Mouse (Mus musculus) midbrain, embryonic 11.5 days (tissue): ENCODE data around the gene Pou4f2. TPM values are rescaled to one million over a fixed set of nuclear protein-coding genes. Genes with fewer than 3 reads are reported as not detected.
A peak's percentile ranks its signal among the peaks of the same experiment; 100 is the strongest.

Source experiments
- ATAC-seq: fragments of 200-750 bp; cut with Nextera tagmentation; 2 replicates; pipeline ENCODE4 v1.8.0; 2017; ENCODE audit warnings: moderate TSS enrichment, moderate library complexity; ENCODE audit not compliant: low FRiP score
- DNase-seq: peaks from one replicate; pipeline ENCODE4 v3.0.0; 2015; ENCODE audit warnings: low spot score; ENCODE audit errors: missing footprints
- H3K27ac ChIP-seq: fragments of 300-500 bp; sonication (generic); 2 replicates; pipeline ENCODE4 v1.5.1; 2014; ENCODE audit warnings: low read depth, low read length
- H3K27me3 ChIP-seq: fragments of 300-500 bp; sonication (generic); 2 replicates; pipeline ENCODE4 v1.6.1; 2014; ENCODE audit warnings: mild to moderate bottlenecking, low read length, moderate library complexity, mixed read lengths; ENCODE audit not compliant: control insufficient read depth, insufficient read depth
- H3K36me3 ChIP-seq: fragments of 300-500 bp; sonication (generic); 2 replicates; pipeline ENCODE4 v1.6.1; 2014; ENCODE audit warnings: mild to moderate bottlenecking, low read length, moderate library complexity, mixed read lengths; ENCODE audit not compliant: control insufficient read depth, insufficient read depth
- H3K4me1 ChIP-seq: fragments of 300-500 bp; sonication (generic); 2 replicates; pipeline ENCODE4 v1.6.1; 2014; ENCODE audit warnings: low read length; ENCODE audit not compliant: control insufficient read depth, insufficient read depth
- H3K4me2 ChIP-seq: fragments of 300-500 bp; sonication (generic); 2 replicates; pipeline ENCODE4 v1.6.1; 2014; ENCODE audit warnings: mild to moderate bottlenecking, moderate library complexity
- H3K4me3 ChIP-seq: fragments of 300-500 bp; sonication (generic); 2 replicates; pipeline ENCODE4 v1.5.1; 2014; ENCODE audit warnings: low read depth, low read length
- H3K9ac ChIP-seq: fragments of 300-500 bp; sonication (generic); 2 replicates; pipeline ENCODE4 v1.6.1; 2014; ENCODE audit warnings: low read length
- H3K9me3 ChIP-seq: fragments of 300-500 bp; sonication (generic); 2 replicates; pipeline ENCODE4 v1.6.1; 2016; ENCODE audit warnings: low read length; ENCODE audit not compliant: control insufficient read depth
- WGBS: fragments of 180-500 bp; shearing (Covaris S2); extraction: QIAGEN DNeasy Blood & Tissue Kit; methylation state at CpG from one replicate; pipeline ENCODE4 v1.1.7; 2014; 5-methylcytosine and 5-hydroxymethylcytosine counted together
- polyA plus RNA-seq: library from polyadenylated mRNA; unstranded; fragments of >200 nt; fragmentation: Nextera tagmentation; extraction: Ambion mirVana; gene quantifications from 2 replicates; pipeline ENCODE4 v1.2.1, GENCODE M21; 2014

The Pou4f2 gene
- polyA plus RNA-seq, 1 experiment from 2014 or later: 0.41 TPM

DNA sequence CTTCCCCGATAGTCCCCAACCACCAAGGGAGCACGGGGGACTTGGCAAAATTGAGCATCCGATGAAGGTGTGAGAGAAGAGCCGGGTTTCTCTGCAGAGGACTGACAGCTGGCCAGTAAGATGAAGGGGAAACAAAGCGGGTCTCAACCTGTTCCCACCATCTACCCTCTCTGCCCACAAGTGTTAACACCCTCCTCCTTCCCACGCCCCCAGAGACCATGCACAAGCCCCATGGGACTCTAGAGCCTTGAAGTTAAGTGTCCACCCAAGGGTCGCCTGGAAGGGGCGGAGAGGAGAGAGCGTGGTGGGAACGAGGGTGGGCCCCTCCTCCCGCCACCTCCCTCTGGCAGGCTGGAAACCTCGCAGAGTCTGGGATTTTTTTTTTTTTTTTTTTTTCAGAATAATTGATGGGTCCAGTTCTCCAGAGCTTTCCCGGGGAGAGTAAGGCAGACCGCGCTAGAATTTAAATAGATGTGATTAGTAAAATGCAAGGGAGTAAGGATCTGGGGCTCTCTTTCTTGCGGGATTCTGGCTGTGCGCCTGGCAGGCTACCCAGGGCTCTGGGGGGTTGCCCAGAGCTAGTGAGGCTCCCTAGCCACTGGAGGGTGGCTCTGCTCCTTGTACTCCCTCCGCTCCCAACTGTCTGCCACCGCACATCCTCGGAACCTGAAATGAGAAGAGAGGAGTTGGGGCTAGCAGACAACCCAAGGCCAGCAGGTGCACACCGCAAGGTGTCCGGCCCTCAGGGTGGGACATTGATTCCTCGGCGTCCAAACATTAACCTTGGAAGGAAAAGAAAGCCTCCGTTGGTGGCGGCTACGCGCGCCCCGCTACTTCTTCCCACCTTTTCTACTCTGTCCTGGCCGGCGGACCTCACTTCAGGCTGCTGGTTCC is 9.3 kb downstream of the Pou4f2 start:
- Histone ChIP-seq H3K27ac (no peak overlapping the region), H3K4me1 (peaks cover 3% of the 10 kb centered on the region; the same call in 1 of the 2 replicates), H3K36me3 (no peaks in the 10 kb centered on the region), H3K4me2 (peak overlapping the region; percentile 31), H3K27me3 (peaks cover 70% of the 10 kb centered on the region), H3K4me3 (no peak overlapping the region), H3K9ac (no peak overlapping the region), H3K9me3 (no peaks in the 10 kb centered on the region)
- ATAC-seq: peak; percentile 65
- DNase-seq: peak; percentile 90
- WGBS: under 1% methylated on average over 32 of the region's 32 CpGs

- peak overlapping the region; percentile 29 for H3K4me2 ChIP-seq
- H3K9ac ChIP-seq: no peak overlapping the region
- H3K4me1 ChIP-seq: peaks cover 3% of the 10 kb centered on the region; the same call in 1 of the 2 replicates
- ATAC-seq (peak; percentile 47; the same call in 1 of the 2 replicates), DNase-seq (peak; percentile 89)
- under 1% methylated on average over 10 of the region's 10 CpGs for WGBS
- peaks cover 64% of the 10 kb centered on the region for H3K27me3 ChIP-seq
- H3K4me3 ChIP-seq: no peak overlapping the region
- no peak overlapping the region for H3K27ac ChIP-seq
- no peaks in the 10 kb centered on the region for H3K36me3 ChIP-seq
- H3K9me3 ChIP-seq: no peaks in the 10 kb centered on the region
Observed at GRCm38 (mm10) chr8:78426455-78426854, 10.0 kb downstream of the Pou4f2 start.

GRCm38 (mm10) chr8:78423937-78424336 is 12.5 kb downstream of the Pou4f2 start:
- 0% methylated on average over 1 of the region's 1 CpGs for WGBS
- Histone ChIP-seq H3K9ac (no peak overlapping the region), H3K36me3 (no peaks in the 10 kb centered on the region), H3K27me3 (peaks cover 46% of the 10 kb centered on the region), H3K4me1 (peaks cover 3% of the 10 kb centered on the region; the same call in 1 of the 2 replicates), H3K4me3 (no peak overlapping the region), H3K4me2 (no peak overlapping the region), H3K27ac (no peak overlapping the region), H3K9me3 (no peaks in the 10 kb centered on the region)
- DNase-seq (peak; percentile 17), ATAC-seq (no peak)

DNA sequence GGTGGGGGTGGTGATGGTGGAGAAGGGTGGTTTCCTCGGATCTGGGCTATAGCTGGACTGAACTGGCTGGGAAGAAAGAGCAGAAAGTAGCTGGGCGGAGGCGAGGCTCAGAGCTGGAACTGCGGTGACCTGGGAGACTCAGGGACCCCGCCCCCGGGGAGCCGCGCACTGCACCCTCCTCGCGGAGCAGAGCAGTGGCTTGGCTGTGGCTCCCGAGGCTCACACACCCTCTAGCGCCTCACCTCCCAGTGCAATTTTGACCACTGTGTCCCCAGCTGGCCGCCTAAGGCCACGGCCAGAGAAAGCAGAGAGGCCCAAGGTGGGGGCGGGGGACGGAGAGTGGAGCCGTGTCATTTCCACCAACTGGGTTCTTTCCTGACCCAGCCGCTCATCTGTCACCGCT is 16.3 kb downstream of the Pou4f2 start:
- peaks cover 12% of the 10 kb centered on the region for H3K27me3 ChIP-seq

GRCm38 (mm10) chr8:78419272-78419671 is 17.2 kb downstream of the Pou4f2 start:
- H3K9me3 ChIP-seq: no peaks in the 10 kb centered on the region
- H3K27me3 ChIP-seq: peaks cover 6% of the 10 kb centered on the region; the same call in 1 of the 2 replicates
- H3K4me3 ChIP-seq: no peak overlapping the region
- H3K9ac ChIP-seq: no peak overlapping the region
- H3K36me3 ChIP-seq: no peaks in the 10 kb centered on the region
- 13% methylated on average over 4 of the region's 4 CpGs for WGBS
- DNase-seq (no peak), ATAC-seq (no peak)
- no peak overlapping the region for H3K27ac ChIP-seq
- H3K4me1 ChIP-seq: no peaks in the 10 kb centered on the region
- H3K4me2 ChIP-seq: no peak overlapping the region; the same call in 1 of the 2 replicates

More for the DNA sequence above, 16.3 kb downstream of the Pou4f2 start:
- H3K4me1 ChIP-seq: no peaks in the 10 kb centered on the region
- H3K4me3 ChIP-seq: peak overlapping the region; percentile 24
- H3K27ac ChIP-seq: no peak overlapping the region
- no peaks in the 10 kb centered on the region for H3K9me3 ChIP-seq
- no peaks in the 10 kb centered on the region for H3K36me3 ChIP-seq
- H3K4me2 ChIP-seq: peak overlapping the region; percentile 61
- peak overlapping the region; percentile 20; the same call in 1 of the 2 replicates for H3K9ac ChIP-seq
- DNase-seq (peak; percentile 93), ATAC-seq (peak; percentile 83)
- under 1% methylated on average over 19 of the region's 19 CpGs for WGBS

DNA sequence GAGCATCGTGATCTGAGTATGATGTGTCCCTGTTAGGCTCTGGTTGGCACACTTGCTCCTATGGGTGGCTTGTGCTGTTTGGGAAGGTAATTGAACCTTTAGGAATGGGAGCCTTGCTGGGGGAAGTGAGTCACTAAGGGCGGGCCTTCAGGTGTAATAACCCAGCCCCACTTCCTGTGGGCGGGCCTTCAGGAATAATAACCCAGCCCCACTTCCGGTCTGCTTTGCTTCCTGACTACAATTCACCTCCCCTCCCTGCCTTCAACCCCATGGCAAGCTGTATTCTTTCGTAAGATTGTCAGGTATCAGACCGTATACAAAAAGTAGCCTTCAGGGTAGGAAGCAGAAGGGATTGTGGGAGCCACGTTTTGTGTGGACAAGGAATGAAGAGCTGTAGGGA is 45.7 kb downstream of the Pou4f2 start:
- no peaks in the 10 kb centered on the region for H3K9me3 ChIP-seq
- no peaks in the 10 kb centered on the region for H3K36me3 ChIP-seq
- no peak overlapping the region for H3K27ac ChIP-seq
- no peaks in the 10 kb centered on the region for H3K4me1 ChIP-seq
- no peak for ATAC-seq
- no peak overlapping the region for H3K4me3 ChIP-seq
- 83% methylated on average over 7 of the region's 7 CpGs for WGBS
- H3K27me3 ChIP-seq: no peaks in the 10 kb centered on the region
- no peak overlapping the region for H3K4me2 ChIP-seq
- DNase-seq: no peak
- H3K9ac ChIP-seq: no peak overlapping the region

Other genes starting within 250 kb of the Pou4f2 start
- 0.23 and 0.41 TPM in 2 replicates for gene Ttc29, start 223.3 kb downstream of the Pou4f2 start, polyA plus RNA-seq
- gene Rbmxl1, start 72.3 kb upstream of the Pou4f2 start, polyA plus RNA-seq: 412 and 434 TPM in 2 replicates
- 7.3 and 8.3 TPM in 2 replicates for gene Slc10a7, start 72.7 kb upstream of the Pou4f2 start, polyA plus RNA-seq